32 mouse cellular contexts compared by ENCODE assay signal in genomic region chr16:57560185-57560584, GRCm38 (mm10).
"Had no signal": no experiment of that assay in that cellular context is flagged by ENCODE, and none has a peak within 500 bp of the region (broad histone marks: within the 10 kb centered on the region; RNA-seq: fewer than 3 reads in every experiment).

No protein-coding gene starts in this region.

- H3K9me3 ChIP-seq: limb, embryonic 10.5 days; limb, embryonic 12.5 days; limb, embryonic 13.5 days; limb, embryonic 15.5 days; liver, embryonic 12.5 days; liver, embryonic 13.5 days; liver, embryonic 15.5 days; lung, embryonic 15.5 days; megakaryocyte, embryonic 14.5 days; midbrain, embryonic 10.5 days; midbrain, embryonic 12.5 days; midbrain, embryonic 13.5 days; midbrain, embryonic 15.5 days; neural tube, embryonic 12.5 days had no signal

- H3K27me3 ChIP-seq: limb, embryonic 12.5 days; limb, embryonic 13.5 days; limb, embryonic 15.5 days; liver, embryonic 12.5 days; liver, embryonic 13.5 days; liver, embryonic 15.5 days; lung, embryonic 15.5 days; megakaryocyte, embryonic 14.5 days; midbrain, embryonic 12.5 days; midbrain, embryonic 13.5 days; midbrain, embryonic 15.5 days; neural tube, embryonic 12.5 days had no signal

- H3K4me3 ChIP-seq: limb, embryonic 10.5 days; limb, embryonic 12.5 days; limb, embryonic 13.5 days; limb, embryonic 15.5 days; liver, embryonic 12.5 days; liver, embryonic 13.5 days; liver, embryonic 15.5 days; lung, embryonic 15.5 days; megakaryocyte, embryonic 14.5 days; midbrain, embryonic 10.5 days; midbrain, embryonic 12.5 days; midbrain, embryonic 13.5 days; midbrain, embryonic 15.5 days; myocyte; neural tube, embryonic 12.5 days had no signal

- H3K27ac ChIP-seq: limb, embryonic 10.5 days; limb, embryonic 12.5 days; limb, embryonic 13.5 days; limb, embryonic 15.5 days; liver, embryonic 12.5 days; liver, embryonic 13.5 days; liver, embryonic 14.5 days; liver, embryonic 15.5 days; lung, embryonic 15.5 days; macrophage; midbrain, embryonic 10.5 days; midbrain, embryonic 12.5 days; midbrain, embryonic 13.5 days; midbrain, embryonic 15.5 days; neural tube, embryonic 12.5 days had no signal

- ATAC-seq: liver, embryonic 12.5 days; liver, postnatal 0 days; lung, postnatal 0 days; midbrain, embryonic 13.5 days; midbrain, embryonic 15.5 days; midbrain, embryonic 16.5 days had no signal

- DNase-seq: left cerebral cortex, postnatal 4 days; liver; liver, embryonic 13.5 days; liver, postnatal 0 days; lung, adult 18-20 months; lung, adult 2 months; lung, embryonic 14.5 days; lung, postnatal 10 days; lung, postnatal 14 days; lung, postnatal 36 days; lung, postnatal 4 days; midbrain, embryonic 14.5 days had no signal

- H3K4me2 ChIP-seq: limb, embryonic 12.5 days; limb, embryonic 13.5 days; limb, embryonic 15.5 days; liver, embryonic 11.5 days; liver, embryonic 12.5 days; liver, embryonic 13.5 days; liver, embryonic 15.5 days; lung, embryonic 14.5 days; lung, embryonic 15.5 days; midbrain, embryonic 11.5 days; midbrain, embryonic 12.5 days; midbrain, embryonic 13.5 days; midbrain, embryonic 15.5 days; neural tube, embryonic 12.5 days had no signal

- H3K36me3 ChIP-seq: liver, embryonic 13.5 days; liver, embryonic 15.5 days; midbrain, embryonic 10.5 days; midbrain, embryonic 12.5 days; midbrain, embryonic 13.5 days; midbrain, embryonic 15.5 days; neural tube, embryonic 12.5 days had no signal

- H3K9ac ChIP-seq: limb, embryonic 12.5 days; limb, embryonic 13.5 days; limb, embryonic 15.5 days; liver, embryonic 12.5 days; liver, embryonic 13.5 days; liver, embryonic 14.5 days; liver, embryonic 15.5 days; liver, postnatal 0 days; lung, embryonic 14.5 days; lung, embryonic 15.5 days; midbrain, embryonic 12.5 days; midbrain, embryonic 13.5 days; midbrain, embryonic 15.5 days; neural tube, embryonic 12.5 days had no signal

- H3K4me1 ChIP-seq: limb, embryonic 10.5 days; liver, embryonic 12.5 days; liver, embryonic 13.5 days; liver, embryonic 15.5 days; midbrain, embryonic 10.5 days; midbrain, embryonic 12.5 days; midbrain, embryonic 13.5 days; midbrain, embryonic 15.5 days; neural tube, embryonic 12.5 days had no signal
